Mouse (Mus musculus): ENCODE results near the gene Kcnk18. TPM values are rescaled to one million over a fixed set of nuclear protein-coding genes. Genes with fewer than 3 reads are reported as not detected.

The Kcnk18 gene
- polyA plus RNA-seq, 1 experiment from 2014 or later: not detected

Other genes with a start within 250 kb of the Kcnk18 start
- 0.87 and 0.94 TPM in 2 replicates for gene Shtn1, start 143.1 kb upstream of the Kcnk18 start, polyA plus RNA-seq (2016; fragmentation: Nextera tagmentation; extraction: Ambion mirVana)
- not detected in 2 replicates for gene Vax1, start 49.2 kb upstream of the Kcnk18 start, polyA plus RNA-seq (2016; fragmentation: Nextera tagmentation; extraction: Ambion mirVana)
- gene Slc18a2, start 41.7 kb downstream of the Kcnk18 start, polyA plus RNA-seq (2016; fragmentation: Nextera tagmentation; extraction: Ambion mirVana): 7.4 and 8.1 TPM in 2 replicates
- 14.6 and 18.4 TPM in 2 replicates for gene Rps12-ps3, start 103.1 kb downstream of the Kcnk18 start, polyA plus RNA-seq (2016; fragmentation: Nextera tagmentation; extraction: Ambion mirVana)
- 16.8 and 18.1 TPM in 2 replicates for gene Pdzd8, start 126.6 kb downstream of the Kcnk18 start, polyA plus RNA-seq (2016; fragmentation: Nextera tagmentation; extraction: Ambion mirVana)
- gene Emx2, start 239.2 kb downstream of the Kcnk18 start, polyA plus RNA-seq (2016; fragmentation: Nextera tagmentation; extraction: Ambion mirVana): 12.0 and 18.9 TPM in 2 replicates